Mouse (Mus musculus): ENCODE data around the gene Fgf13. TPM values are rescaled to one million over a fixed set of nuclear protein-coding genes. Genes with fewer than 3 reads are reported as not detected.

Gene Fgf13
- total RNA-seq, 2 experiments from 2014 or later = 0.31 to 2.1 TPM

GRCm38 (mm10) chrX:59194149-59194548 lies 373.7 kb downstream of the Fgf13 start:
- no peak for ATAC-seq (ENCODE audit: poor library complexity, severe bottlenecking)

- ATAC-seq (ENCODE audit: poor library complexity, severe bottlenecking) = no peak
Measured at GRCm38 (mm10) chrX:59186922-59187321, 380.9 kb downstream of the Fgf13 start.

GRCm38 (mm10) chrX:59182323-59182722 lies 385.5 kb downstream of the Fgf13 start:
- no peak for ATAC-seq (ENCODE audit: poor library complexity, severe bottlenecking)

- no peak for ATAC-seq (ENCODE audit: poor library complexity, severe bottlenecking)
Measured at GRCm38 (mm10) chrX:59179627-59180026, 388.2 kb downstream of the Fgf13 start.

GRCm38 (mm10) chrX:59179081-59179596 lies 388.7 kb downstream of the Fgf13 start:
- ATAC-seq (ENCODE audit: poor library complexity, severe bottlenecking) = peak; percentile 54

GRCm38 (mm10) chrX:59177653-59178052 lies 390.2 kb downstream of the Fgf13 start:
- no peak for ATAC-seq (ENCODE audit: poor library complexity, severe bottlenecking)

GRCm38 (mm10) chrX:59172200-59172599 lies 395.7 kb downstream of the Fgf13 start:
- no peak for ATAC-seq (ENCODE audit: poor library complexity, severe bottlenecking)

- no peak for ATAC-seq (ENCODE audit: poor library complexity, severe bottlenecking)
Measured at GRCm38 (mm10) chrX:59166763-59167162, 401.1 kb downstream of the Fgf13 start.

GRCm38 (mm10) chrX:59141947-59142346 lies 425.9 kb downstream of the Fgf13 start:
- no peak for ATAC-seq (ENCODE audit: poor library complexity, severe bottlenecking)

GRCm38 (mm10) chrX:59134928-59135361 lies 432.9 kb downstream of the Fgf13 start:
- ATAC-seq (ENCODE audit: poor library complexity, severe bottlenecking) = no peak; the same call in 1 of the 2 replicates

- no peak for ATAC-seq (ENCODE audit: poor library complexity, severe bottlenecking)
Measured at GRCm38 (mm10) chrX:59134166-59134861, 433.6 kb downstream of the Fgf13 start.

GRCm38 (mm10) chrX:59133834-59134165 lies 434.1 kb downstream of the Fgf13 start:
- ATAC-seq (ENCODE audit: poor library complexity, severe bottlenecking) = no peak

GRCm38 (mm10) chrX:59133416-59133815 lies 434.5 kb downstream of the Fgf13 start:
- ATAC-seq (ENCODE audit: poor library complexity, severe bottlenecking) = no peak

- no peak for ATAC-seq (ENCODE audit: poor library complexity, severe bottlenecking)
Measured at GRCm38 (mm10) chrX:59126637-59127036, 441.2 kb downstream of the Fgf13 start.

GRCm38 (mm10) chrX:59113187-59113586 lies 454.7 kb downstream of the Fgf13 start:
- ATAC-seq (ENCODE audit: poor library complexity, severe bottlenecking) = no peak

GRCm38 (mm10) chrX:59085928-59086327 lies 481.9 kb downstream of the Fgf13 start:
- ATAC-seq (ENCODE audit: poor library complexity, severe bottlenecking) = no peak

GRCm38 (mm10) chrX:59080427-59080826 lies 487.4 kb downstream of the Fgf13 start:
- no peak for ATAC-seq (ENCODE audit: poor library complexity, severe bottlenecking)

GRCm38 (mm10) chrX:59072083-59072482 lies 495.8 kb downstream of the Fgf13 start:
- no peak for ATAC-seq (ENCODE audit: poor library complexity, severe bottlenecking)

- ATAC-seq (ENCODE audit: poor library complexity, severe bottlenecking) = no peak
Measured at GRCm38 (mm10) chrX:59063157-59063556, 504.7 kb downstream of the Fgf13 start.

GRCm38 (mm10) chrX:59034969-59035368 lies 532.9 kb downstream of the Fgf13 start:
- ATAC-seq (ENCODE audit: poor library complexity, severe bottlenecking) = no peak
